Mouse (Mus musculus): ENCODE results near the gene Dffa. TPM values are rescaled to one million over a fixed set of nuclear protein-coding genes. Genes with fewer than 3 reads are reported as not detected.
A peak's percentile ranks its signal among the peaks of the same experiment; 100 is the strongest.

Dffa gene
- total RNA-seq, 2 experiments from 2014 or later = 62.2 to 69.7 TPM

- Histone ChIP-seq H3K4me3 (peak within 1 kb of the TSS; percentile 82), H3K27ac (peak within 1 kb of the TSS; percentile 80)
- intact Hi-C loops (cut with DNase I) = loop anchor here (5.0 kb wide), 1 partner anchor 170 kb away; the partner anchor contains the start of gene Kif1b
- DNase-seq (ENCODE audit: extremely low spot score in 1 of 2, low spot score in 2 of 2) = peak; percentile 89 to 92
- peak; percentile 98 for TF ChIP-seq CTCF (IDR thresholded peaks at IDR 0.05)
These were observed 33.2 kb downstream of the Dffa start, which contains the start of gene Cenps for GRCm38 (mm10) chr4:149136982-149137770. Gene Cenps, minus strand, starts transcription at chr4:149137629.

DNA sequence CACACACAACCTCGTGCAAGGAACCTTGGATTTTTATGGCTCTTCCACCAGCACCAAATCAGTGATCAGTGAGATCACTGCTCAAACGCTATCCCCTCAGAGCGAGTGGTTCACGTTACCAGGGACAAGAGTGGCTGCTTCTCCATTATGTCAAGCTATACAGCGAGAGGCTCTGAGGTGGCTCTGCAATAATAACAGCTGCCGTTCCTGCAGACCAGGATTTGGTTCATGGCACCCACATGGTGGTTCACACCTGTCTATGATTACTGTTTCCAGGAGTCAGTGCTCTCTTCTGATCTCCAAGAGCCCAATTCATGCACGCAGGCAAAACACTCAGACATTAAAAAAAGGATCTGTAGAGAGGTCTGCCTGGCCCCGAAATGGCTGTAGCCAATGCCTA lies 34.6 kb downstream of the Dffa start:
- no peak for TF ChIP-seq CTCF (IDR thresholded peaks at IDR 0.05)
- H3K27ac ChIP-seq = no peak overlapping the region
- intact Hi-C loops (cut with DNase I) = loop anchor here (5.0 kb wide), 1 partner anchor 169 kb away; the partner anchor contains the start of gene Kif1b
- DNase-seq (ENCODE audit: extremely low spot score in 1 of 2, low spot score in 2 of 2) = no peak
- H3K4me3 ChIP-seq = no peak overlapping the region

GRCm38 (mm10) chr4:149143594-149143993 lies 39.6 kb downstream of the Dffa start:
- intact Hi-C loops (cut with DNase I) = loop anchor here (5.0 to 10.0 kb wide), 3 partner anchors 301 to 571 kb away; no protein-coding TSS in a partner anchor
- TF ChIP-seq CTCF (IDR thresholded peaks at IDR 0.05) = no peak
- H3K27ac ChIP-seq = no peak overlapping the region
- no peak for DNase-seq (ENCODE audit: extremely low spot score in 1 of 2, low spot score in 2 of 2)
- H3K4me3 ChIP-seq = no peak overlapping the region

GRCm38 (mm10) chr4:149144459-149144858 lies 40.5 kb downstream of the Dffa start:
- peak; percentile 79 to 84 for DNase-seq (ENCODE audit: extremely low spot score in 1 of 2, low spot score in 2 of 2)
- intact Hi-C loops (cut with DNase I) = loop anchor here (2.0 to 10.0 kb wide), 4 partner anchors 38 to 570 kb away; no protein-coding TSS in a partner anchor
- H3K4me3 ChIP-seq = no peak overlapping the region
- TF ChIP-seq CTCF (IDR thresholded peaks at IDR 0.05) = peak; percentile 98
- H3K27ac ChIP-seq = no peak overlapping the region

DNA sequence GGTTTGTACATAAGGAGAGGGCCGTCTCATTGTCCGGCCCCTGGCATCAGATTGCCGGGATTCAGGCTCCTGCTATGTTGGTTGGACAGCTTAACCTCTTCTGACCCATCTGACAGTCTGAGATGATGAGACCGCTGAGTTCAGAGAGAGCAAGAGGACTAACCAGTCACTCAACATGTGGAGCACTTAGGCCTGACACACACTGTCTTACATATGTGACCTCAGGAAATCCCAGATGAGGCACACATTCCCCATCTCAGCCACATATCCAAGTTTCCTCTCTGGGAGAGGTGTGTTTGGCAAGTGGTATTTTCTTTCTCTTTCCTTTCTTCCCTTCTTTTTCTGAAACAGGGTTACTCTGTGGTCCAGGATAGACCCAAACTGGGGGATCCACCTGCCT lies 41.2 kb downstream of the Dffa start:
- DNase-seq (ENCODE audit: extremely low spot score in 1 of 2, low spot score in 2 of 2) = no peak
- no peak for TF ChIP-seq CTCF (IDR thresholded peaks at IDR 0.05)
- no peak overlapping the region for H3K4me3 ChIP-seq
- no peak overlapping the region for H3K27ac ChIP-seq
- intact Hi-C loops (cut with DNase I) = loop anchor here (2.0 to 10.0 kb wide), 3 partner anchors 38 to 570 kb away; no protein-coding TSS in a partner anchor

DNA sequence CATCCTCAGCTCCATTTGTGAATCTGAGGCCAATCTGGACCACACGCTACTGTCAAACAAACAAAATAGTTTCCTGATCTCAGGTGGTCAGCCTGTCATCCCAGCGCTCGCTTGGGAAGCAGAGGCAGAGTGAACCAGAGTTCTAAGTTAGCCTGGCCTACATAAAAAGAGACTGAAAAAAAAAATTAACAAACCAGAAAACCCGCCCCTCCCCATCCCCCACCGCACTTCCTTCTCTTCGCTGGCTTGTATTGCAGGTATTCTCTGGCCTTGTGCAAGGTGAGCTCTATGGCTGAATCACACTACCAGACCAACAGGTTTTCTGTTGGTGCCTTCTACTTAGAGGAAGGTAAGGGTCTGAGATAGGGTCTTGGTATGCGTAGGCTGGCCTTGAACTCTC lies 43.6 kb downstream of the Dffa start:
- DNase-seq (ENCODE audit: extremely low spot score in 1 of 2, low spot score in 2 of 2) = no peak
- Histone ChIP-seq H3K4me3 (no peak overlapping the region), H3K27ac (no peak overlapping the region)
- TF ChIP-seq CTCF (IDR thresholded peaks at IDR 0.05) = no peak
- intact Hi-C loops (cut with DNase I) = loop anchor here (10.0 kb wide), 2 partner anchors 297 to 567 kb away; no protein-coding TSS in a partner anchor

DNA sequence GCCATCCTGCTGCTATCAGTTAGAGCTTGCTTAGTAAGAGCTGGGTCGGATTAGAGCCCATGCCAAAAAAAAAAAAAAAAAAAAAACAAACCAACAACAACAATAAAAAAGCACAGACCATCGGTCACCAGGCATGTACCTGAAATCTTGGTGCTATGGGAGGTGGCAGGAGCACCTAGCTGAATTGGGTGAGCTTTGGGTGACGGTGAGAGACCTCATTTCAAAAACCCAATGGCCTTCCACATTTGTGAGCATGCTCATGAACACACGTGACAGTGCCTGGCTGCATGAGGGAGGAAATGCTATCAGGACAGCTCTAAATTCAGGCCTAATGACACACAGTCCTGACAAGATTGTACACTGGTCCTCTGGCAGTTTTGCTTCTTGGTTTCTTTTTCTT lies 44.1 kb downstream of the Dffa start:
- TF ChIP-seq CTCF (IDR thresholded peaks at IDR 0.05) = no peak
- Histone ChIP-seq H3K27ac (no peak overlapping the region), H3K4me3 (no peak overlapping the region)
- intact Hi-C loops (cut with DNase I) = loop anchor here (10.0 kb wide), 2 partner anchors 297 to 567 kb away; no protein-coding TSS in a partner anchor
- no peak for DNase-seq (ENCODE audit: extremely low spot score in 1 of 2, low spot score in 2 of 2)

DNA sequence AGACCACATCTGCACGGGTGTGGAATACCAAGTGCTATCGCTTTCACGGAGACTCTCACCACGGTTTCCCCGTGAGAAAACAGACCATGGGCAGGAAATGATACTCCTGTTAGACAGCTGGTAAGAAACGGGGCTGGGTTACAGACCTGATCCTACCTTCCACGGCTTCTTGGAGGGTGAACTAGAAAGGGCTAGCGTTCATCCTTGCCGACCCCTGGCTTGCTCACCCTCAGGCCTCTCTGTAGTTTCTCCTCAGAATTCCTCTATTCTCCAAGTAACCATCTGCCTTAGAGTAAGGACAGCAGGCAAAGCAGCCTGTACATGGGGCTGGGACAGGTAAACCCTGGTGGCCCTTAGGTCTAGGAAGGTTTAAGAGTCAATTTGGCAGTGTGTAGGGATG lies 45.2 kb downstream of the Dffa start:
- no peak for TF ChIP-seq CTCF (IDR thresholded peaks at IDR 0.05)
- no peak for DNase-seq (ENCODE audit: extremely low spot score in 1 of 2, low spot score in 2 of 2)
- H3K4me3 ChIP-seq = no peak overlapping the region
- H3K27ac ChIP-seq = no peak overlapping the region
- intact Hi-C loops (cut with DNase I) = loop anchor here (10.0 kb wide), 2 partner anchors 296 to 566 kb away; no protein-coding TSS in a partner anchor

GRCm38 (mm10) chr4:149149611-149150010 lies 45.7 kb downstream of the Dffa start:
- Histone ChIP-seq H3K4me3 (no peak overlapping the region), H3K27ac (no peak overlapping the region)
- DNase-seq (ENCODE audit: extremely low spot score in 1 of 2, low spot score in 2 of 2) = no peak
- no peak for TF ChIP-seq CTCF (IDR thresholded peaks at IDR 0.05)
- intact Hi-C loops (cut with DNase I) = loop anchor here (10.0 kb wide), 2 partner anchors 295 to 565 kb away; no protein-coding TSS in a partner anchor

DNA sequence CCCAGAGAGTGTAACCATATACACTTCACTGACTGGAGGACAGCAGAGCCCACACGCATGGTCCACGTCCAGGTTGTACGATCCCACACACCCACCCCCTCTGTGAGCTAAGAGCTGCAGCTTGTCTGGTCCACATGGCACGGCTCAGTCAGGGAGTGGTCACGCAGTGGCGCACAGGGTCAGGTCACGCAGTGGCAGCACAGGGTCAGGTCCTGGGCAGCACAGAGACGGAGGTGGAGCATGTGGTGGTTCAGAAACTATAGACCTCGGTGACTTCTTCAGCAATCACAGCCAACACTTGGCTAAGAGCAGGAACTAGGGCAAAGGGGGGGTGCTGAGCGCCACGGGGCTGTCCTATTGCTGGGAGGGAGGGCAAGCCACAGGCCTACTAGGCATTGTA lies 46.3 kb downstream of the Dffa start:
- Histone ChIP-seq H3K27ac (no peak overlapping the region), H3K4me3 (no peak overlapping the region)
- DNase-seq (ENCODE audit: extremely low spot score in 1 of 2, low spot score in 2 of 2) = no peak
- intact Hi-C loops (cut with DNase I) = no loop called here
- TF ChIP-seq CTCF (IDR thresholded peaks at IDR 0.05) = no peak

DNA sequence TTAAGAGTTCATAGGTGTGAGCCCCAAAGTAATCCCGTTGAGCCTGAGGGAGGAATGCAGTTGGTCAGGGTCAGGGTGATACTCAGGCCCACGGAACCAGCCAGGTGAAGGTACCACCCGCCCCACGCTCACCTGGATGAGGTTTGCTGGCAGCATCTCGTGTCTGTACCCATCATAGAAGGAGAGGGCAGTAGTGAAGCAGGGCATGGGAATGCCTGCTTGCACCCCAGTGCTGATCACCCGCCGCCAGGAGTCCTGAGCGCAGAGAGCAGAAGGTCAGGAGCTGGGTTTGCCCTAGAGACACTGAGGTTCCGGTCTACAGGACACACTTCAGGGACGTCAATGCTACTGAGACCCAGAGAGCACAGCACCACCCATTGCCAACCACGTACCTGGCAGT lies 46.8 kb downstream of the Dffa start:
- no peak for TF ChIP-seq CTCF (IDR thresholded peaks at IDR 0.05)
- no peak for DNase-seq (ENCODE audit: extremely low spot score in 1 of 2, low spot score in 2 of 2)
- H3K4me3 ChIP-seq = no peak overlapping the region
- H3K27ac ChIP-seq = no peak overlapping the region
- intact Hi-C loops (cut with DNase I) = no loop called here

DNA sequence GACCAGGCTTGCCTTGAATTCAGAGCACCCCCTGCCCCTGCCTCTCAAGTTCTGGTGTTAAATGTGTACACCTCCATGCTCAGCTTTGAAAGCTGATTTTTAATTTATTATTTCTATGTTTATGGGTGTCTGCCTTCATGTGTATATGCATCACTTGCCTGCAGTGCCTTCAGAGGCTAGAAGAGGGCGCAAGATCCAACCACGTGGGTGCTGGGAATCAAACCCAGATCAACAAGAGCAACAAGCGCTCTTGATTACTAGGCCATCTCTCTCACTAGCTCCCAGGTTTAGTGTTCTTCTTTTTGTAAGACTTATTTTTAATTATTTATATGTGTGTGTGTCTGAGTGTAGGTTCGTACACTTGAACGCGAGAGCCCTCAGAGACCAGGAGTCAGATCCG lies 50.9 kb downstream of the Dffa start:
- no peak overlapping the region for H3K4me3 ChIP-seq
- no peak for DNase-seq (ENCODE audit: extremely low spot score in 1 of 2, low spot score in 2 of 2)
- no peak for TF ChIP-seq CTCF (IDR thresholded peaks at IDR 0.05)
- intact Hi-C loops (cut with DNase I) = no loop called here
- H3K27ac ChIP-seq = no peak overlapping the region

Measured in left cerebral cortex, adult 2 months (tissue).